Mouse (Mus musculus): ENCODE results near the gene Ihh.

- no peak for TF ChIP-seq POLR2A (IDR thresholded peaks at IDR 0.05; ENCODE audit: borderline replicate concordance, low read depth, low read length)
- TF ChIP-seq CTCF (IDR thresholded peaks at IDR 0.05; ENCODE audit: low read depth, low read length): no peak
Observed at GRCm38 (mm10) chr1:74901686-74902085, 49.8 kb downstream of the Ihh start.
